Mouse (Mus musculus) urinary bladder, postnatal 10 days (tissue): ENCODE data around the gene Itga11.

Experiments
- DNase-seq: peaks from one replicate; pipeline ENCODE4 v3.0.0; 2022; ENCODE audit warnings: low spot score

Itga11 gene

DNA sequence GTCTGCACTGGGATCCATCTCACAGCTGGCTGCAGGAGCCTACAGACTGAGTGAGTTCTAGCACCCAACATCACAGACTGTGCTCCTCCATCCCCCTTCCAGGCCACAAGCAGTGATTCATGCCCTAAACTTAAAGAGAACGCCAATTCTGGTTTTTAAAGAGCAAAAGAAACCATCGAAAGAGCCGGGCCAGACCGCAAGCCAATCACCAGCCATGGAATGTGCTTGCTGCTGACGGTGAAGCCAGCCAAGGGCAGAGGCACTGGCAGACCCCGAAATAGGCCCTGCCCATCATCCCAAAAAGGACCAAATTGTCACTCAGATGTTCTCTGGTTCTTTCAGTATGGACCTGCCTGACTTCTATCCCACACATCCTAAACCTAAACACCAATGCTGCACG is 6.7 kb downstream of the Itga11 start:
- no peak for DNase-seq

DNA sequence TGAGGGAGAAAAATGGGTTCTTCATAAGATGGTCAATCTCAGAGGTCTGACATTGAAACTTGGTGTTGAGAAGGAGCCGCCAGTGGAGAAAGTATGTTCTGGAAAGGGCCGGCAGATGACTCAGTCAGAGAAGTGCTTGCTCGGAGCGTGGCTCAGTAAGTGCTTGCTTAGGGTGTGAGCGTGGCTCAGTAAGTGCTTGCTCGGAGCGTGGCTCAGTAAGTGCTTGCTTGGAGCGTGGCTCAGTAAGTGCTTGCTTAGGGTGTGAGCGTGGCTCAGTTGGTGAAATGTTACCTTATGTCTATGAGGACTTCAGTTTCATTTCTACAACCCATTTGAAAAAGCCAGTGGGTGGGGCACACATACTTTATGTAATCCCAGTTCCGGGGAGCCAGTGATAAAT is 12.1 kb downstream of the Itga11 start:
- DNase-seq = no peak

- DNase-seq = no peak
Observed at GRCm38 (mm10) chr9:62694054-62694453, 16.4 kb downstream of the Itga11 start.

DNA sequence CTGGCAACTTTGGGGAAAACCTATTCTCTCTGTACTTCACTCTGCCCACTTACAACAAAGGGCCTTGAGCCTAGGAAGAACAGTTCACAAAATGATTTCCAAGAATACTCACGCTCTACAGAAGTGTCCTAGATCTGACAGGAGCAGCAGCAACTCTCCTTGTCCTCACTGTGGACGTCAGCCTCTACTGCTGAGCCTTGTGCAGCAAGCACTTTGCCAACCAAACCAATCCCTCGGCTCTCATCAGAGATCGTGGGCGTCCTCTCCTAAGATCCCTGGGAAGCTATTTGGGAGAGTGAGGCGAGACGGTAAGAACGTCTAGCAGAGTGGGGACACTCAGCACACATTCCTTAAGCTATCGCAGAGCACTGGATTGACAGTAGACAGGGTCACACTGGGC is 17.6 kb downstream of the Itga11 start:
- DNase-seq = no peak

DNA sequence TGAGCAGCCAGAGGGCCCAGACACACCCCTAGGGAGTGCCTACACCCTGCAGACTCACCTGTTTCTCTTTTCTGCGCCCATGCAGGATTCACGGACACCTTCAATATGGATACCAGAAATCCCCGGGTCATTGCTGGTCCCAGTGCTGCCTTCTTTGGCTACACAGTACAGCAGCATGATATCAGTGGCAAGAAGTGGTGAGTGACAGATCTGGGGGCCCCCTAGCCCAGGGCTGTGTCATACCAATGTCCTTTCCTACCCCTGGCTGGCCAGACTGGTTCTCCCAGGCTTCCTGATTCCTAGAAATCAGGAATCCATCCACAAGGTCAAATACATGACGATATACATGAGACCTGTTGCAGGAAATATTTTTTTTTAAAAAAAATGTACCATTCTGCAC is 19.2 kb downstream of the Itga11 start:
- DNase-seq = no peak

GRCm38 (mm10) chr9:62707267-62707666 is 29.6 kb downstream of the Itga11 start:
- DNase-seq = no peak

- no peak for DNase-seq
Observed at GRCm38 (mm10) chr9:62707870-62708269, 30.2 kb downstream of the Itga11 start.

GRCm38 (mm10) chr9:62709983-62710382 is 32.4 kb downstream of the Itga11 start:
- DNase-seq = no peak

- DNase-seq = no peak
Observed at GRCm38 (mm10) chr9:62712374-62712773, 34.7 kb downstream of the Itga11 start.

GRCm38 (mm10) chr9:62713040-62713439 is 35.4 kb downstream of the Itga11 start:
- DNase-seq = no peak

GRCm38 (mm10) chr9:62714336-62714735 is 36.7 kb downstream of the Itga11 start:
- DNase-seq = no peak

GRCm38 (mm10) chr9:62717982-62718381 is 40.4 kb downstream of the Itga11 start:
- DNase-seq = no peak

DNA sequence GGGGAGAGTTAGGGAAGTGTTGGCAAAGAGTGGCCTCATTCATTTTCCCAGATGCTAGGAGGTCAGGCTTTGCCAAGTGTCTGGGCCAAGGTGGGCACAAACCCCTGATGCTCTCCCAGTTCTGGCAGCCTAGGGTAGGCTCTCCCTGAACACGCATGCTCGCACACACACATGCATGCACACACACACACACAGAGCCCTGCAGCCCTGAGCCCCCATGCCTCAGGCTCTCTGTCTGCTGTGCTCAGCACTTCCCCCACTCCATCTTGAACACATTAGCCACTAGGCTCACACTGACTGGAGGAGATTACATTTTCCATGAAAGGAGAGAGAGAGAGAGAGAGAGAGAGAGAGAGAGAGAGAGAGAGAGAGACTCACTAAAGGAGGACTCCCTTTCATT is 44.2 kb downstream of the Itga11 start:
- no peak for DNase-seq

DNA sequence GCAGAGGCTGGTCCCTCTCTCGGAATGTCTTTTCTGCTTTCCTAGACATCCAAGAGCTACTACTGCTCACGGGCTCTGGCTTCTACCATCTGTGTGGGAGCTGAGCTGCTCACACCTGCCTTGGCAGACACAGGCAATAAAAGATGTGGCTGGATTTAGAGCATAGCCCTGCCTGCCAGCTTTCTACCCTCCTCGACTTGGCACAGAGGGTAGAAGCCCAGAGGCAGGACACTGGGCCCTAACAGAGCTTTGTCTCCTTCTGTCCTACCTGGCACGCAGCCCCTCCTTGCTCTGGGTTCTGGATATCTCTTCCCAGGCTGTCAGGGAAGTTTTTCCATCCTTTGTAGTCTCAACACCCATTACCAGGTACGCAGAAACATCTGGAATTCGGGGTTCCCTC is 45.1 kb downstream of the Itga11 start:
- no peak for DNase-seq

DNA sequence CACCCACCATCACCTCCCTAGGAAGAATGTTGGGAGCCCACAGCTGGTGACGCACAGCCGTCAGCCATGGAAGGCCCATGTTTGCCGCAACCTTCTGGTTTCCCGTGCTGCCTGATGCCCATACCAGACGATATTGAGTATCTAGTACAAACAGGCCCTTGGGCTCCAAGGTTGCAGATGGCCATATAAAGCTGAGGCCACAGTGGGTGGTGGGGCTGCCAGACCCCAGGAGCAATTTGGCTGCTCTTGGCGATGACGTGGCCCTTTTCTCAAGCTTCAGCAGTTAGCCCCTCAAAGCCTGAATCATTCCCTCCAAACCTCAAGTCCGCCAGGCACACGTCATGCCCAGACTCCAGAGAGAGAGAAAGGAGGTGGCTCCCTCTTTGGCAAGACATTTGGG is 46.5 kb downstream of the Itga11 start:
- no peak for DNase-seq

DNA sequence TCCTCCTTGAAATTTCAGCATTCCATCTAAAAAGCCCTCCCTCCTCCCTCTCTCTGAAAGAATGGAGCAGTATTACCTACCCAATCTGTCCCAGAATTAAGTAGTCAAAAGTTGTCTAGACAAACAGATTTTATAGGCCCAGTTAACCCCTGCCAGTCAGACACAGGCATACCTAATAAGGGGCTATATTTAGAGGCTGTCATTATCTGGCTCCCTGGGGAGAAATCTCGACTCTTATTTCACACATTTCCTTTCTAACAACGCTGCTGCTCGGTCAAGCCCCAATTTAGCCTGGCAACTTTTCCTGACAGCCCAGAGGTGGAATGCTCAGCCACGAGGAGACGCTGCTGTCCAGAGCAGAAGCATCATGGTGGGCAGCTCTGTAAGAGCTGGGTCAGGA is 47.6 kb downstream of the Itga11 start:
- no peak for DNase-seq

DNA sequence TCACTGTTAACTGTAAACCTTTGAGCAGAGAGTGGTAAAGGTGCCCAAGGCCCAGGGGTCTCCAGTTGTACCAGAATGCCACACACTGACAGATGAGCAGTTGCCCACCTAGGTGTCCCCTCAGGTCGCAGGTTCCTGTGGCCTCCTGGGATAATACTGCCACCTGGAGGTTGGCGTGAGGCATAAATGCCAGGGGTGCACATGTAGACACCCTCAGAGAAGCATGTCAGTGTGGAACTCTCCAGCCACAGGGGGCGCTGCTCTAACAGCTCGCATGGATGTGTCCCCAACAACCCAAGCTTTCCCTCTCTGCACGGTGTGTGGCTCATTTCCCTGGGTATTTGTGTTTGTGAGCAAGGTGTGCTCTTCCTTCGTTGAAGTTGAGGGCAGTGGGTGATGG is 48.8 kb downstream of the Itga11 start:
- no peak for DNase-seq

DNA sequence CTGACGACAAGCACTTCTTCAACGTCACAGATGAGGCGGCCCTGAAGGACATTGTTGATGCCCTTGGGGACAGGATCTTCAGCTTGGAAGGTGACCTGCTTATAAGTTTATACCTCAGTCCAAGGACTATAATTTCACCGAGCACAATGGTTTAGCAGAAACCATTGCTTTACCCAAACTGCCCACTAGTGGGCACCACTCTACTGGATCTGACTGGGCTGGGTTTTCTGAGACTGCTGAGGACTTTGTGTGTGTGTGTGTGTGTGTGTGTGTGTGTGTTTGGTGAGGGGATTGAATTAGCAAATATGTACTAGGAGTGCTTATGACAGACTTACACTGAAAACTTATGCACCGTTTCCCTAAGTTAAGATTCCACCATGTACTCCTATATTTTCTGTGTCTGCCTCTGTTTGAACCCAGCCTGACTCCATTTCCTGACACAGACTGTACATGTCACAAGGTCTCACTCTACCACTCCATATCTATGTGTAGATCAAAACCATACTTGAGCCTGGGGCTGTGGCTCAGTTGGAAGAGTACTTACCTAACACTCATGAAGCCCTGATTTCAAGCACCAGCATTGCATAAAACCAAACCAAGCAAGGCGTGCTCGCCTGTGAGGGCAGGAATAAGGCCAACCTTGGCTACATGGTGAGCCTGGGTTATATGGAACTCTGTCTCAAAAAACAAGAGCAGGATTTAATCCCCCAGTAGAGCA is 67.1 kb downstream of the Itga11 start:
- no peak for DNase-seq

- DNase-seq = no peak
Observed at GRCm38 (mm10) chr9:62746646-62747045, 69.0 kb downstream of the Itga11 start.

DNA sequence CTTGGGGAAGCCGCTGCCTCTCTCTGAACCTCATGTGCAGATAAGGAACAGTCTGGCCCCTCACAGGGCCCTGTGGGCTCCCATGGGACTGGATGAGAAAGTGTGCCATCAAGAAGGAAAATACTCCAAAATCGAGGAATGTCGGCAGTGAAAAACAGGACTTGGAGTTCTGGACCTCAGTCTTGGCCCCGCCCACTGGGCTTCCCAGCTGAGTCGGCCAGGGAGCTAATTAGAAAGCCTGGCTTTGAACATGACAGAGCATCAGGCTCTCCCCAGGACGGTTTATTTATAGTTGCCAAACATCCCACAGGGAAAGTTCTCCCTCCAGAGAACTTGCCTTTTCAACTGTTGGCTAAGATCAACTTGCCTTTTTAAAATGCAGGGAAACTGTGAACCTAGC is 72.0 kb downstream of the Itga11 start:
- DNase-seq = no peak

DNA sequence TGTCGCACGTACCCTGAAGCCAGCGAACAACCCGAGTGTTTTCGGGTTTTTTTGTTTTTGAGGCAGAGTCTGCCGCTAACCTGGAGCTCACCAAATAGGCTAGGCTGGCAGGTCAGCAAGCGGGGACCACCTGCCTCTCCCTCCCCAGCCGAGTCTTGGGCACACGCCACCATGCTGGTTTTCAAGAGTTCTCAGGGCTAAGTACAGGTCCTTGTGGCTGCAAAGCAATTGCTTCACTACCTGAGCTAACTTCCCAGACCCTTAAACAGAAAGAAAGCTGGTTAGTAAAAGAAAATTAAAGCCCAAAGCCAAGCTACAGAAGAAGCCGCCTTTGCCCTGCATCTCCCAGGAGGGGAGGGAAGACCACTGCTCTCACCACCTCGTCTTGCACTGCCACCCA is 72.8 kb downstream of the Itga11 start:
- no peak for DNase-seq

DNA sequence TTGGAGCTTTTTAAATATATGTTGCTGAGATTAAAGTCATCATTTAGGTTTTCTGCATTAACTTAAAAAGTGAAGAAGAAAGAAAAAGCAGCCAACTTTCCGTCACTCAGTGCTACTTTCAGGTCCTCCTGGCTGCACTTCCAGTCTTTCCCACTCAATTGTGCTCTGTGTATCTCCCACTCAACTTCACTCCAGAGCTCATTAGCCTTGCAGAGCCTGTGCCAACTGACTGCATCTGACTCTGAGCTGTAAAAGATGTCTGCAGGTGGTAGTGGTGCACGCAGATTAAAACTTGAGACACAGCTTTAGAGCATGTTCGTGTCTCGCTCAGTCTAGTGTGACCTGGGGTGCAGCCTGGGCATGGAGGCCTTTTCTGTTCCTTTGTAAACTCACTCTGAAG is 80.7 kb downstream of the Itga11 start:
- no peak for DNase-seq

DNA sequence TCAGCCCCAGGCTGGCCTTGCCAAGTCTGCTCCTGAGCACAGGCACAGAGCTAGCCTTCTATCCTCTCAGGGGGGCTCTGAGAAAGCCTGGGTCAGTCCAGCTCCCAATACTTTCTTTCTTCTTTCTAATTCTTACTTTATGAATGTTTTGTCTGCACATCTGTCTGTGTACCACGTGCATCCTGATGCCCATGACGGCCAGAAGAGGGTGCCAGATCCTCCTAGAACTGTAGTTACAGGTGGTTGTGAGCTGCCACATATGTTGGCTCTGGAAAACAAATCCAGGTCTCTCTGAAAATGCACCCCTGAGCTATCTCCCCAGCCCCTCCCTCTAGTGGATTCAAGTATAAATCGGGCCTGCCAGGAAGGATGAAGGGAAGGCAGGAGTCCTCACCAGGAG is 82.0 kb downstream of the Itga11 start:
- no peak for DNase-seq

GRCm38 (mm10) chr9:62763478-62763877 is 85.9 kb downstream of the Itga11 start:
- no peak for DNase-seq

DNA sequence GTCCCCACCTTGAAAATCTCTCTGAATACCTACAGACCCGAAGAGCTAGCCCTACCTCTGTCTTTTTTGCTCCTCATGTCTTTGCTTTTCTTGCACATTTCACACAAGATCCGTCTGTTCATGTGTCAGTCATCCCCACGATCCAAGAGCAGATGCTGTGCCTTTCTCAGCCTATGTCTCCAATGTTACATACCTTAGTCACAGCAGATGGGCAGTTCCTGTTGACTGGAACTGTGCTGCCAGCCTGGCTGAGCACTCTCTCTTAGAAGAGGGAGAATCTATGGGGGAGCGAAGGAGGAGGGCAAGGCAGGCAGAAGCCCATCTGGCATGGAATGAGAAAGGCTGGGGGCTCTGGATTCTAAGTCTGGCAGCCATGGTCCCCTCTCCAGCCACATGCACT is 87.7 kb downstream of the Itga11 start:
- no peak for DNase-seq
